Comparison of ENCODE assay signal across 23 mouse cellular contexts in the genomic region with DNA sequence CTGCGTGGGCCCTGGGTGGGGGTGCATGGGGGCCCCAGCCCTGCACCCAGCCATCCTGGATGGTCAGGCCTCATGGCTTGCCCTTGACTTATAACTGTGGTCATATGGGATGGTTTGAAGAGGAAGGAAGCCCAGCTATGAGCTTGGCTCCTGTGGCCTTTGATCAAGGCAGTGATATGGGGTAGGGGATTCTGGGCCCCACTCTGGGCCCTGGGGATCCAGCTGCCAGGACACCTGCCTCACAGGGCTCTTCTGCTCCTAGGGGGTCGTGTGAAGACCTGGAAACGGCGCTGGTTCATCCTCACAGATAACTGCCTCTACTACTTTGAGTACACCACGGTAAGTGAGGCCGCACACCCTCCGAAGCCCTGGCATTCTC. TPM values are rescaled to one million over a fixed set of nuclear protein-coding genes. Genes with fewer than 3 reads are reported as not detected.
A peak's percentile ranks its signal among the peaks of the same experiment; 100 is the strongest.
DNase-seq lines count a peak whose midpoint lies in the region; ATAC-seq and TF ChIP-seq lines count a peak whose summit lies in the region.
"Had no signal": no experiment of that assay in that cellular context is flagged by ENCODE, and none has a peak within 500 bp of the region (broad histone marks: within the 10 kb centered on the region; RNA-seq: fewer than 3 reads in every experiment).

No protein-coding gene starts in this region.

- H3K4me1 ChIP-seq in heart, embryonic 14.5 days (ENCODE audit: control insufficient read depth in 2 of 2, insufficient read depth in 2 of 2, low read length in 2 of 2), result peaks cover 21 to 27% of the 10 kb centered on the region in 2 experiments
- peaks cover 3% of the 10 kb centered on the region for H3K4me1 ChIP-seq in hindbrain, embryonic 13.5 days (replicated peaks)
- H3K4me1 ChIP-seq in hindbrain, embryonic 16.5 days (ENCODE audit: control insufficient read depth, insufficient read depth, low read depth, low read length), result no peaks in the 10 kb centered on the region; the same call in 1 of the 2 replicates
- no peaks in the 10 kb centered on the region for H3K4me1 ChIP-seq in stomach, embryonic 14.5 days (ENCODE audit: control insufficient read depth, insufficient read depth, low read length)
- H3K4me1 ChIP-seq in stomach, postnatal 0 days (replicated peaks; ENCODE audit: control insufficient read depth, insufficient read depth), result no peaks in the 10 kb centered on the region
- H3K4me1 ChIP-seq in stomach, embryonic 15.5 days, result no peaks in the 10 kb centered on the region
- H3K4me1 ChIP-seq: forebrain, embryonic 12.5 days; neural tube, embryonic 13.5 days had no signal

- H3K27ac ChIP-seq in heart, embryonic 14.5 days (replicated peaks in 1 of 2; ENCODE audit: control insufficient read depth in 1 of 2, insufficient read depth in 1 of 2, low read depth in 2 of 2, low read length in 2 of 2), result peak overlapping the region; percentile 49 to 76
- 0 out of 2 replicates have a peak overlapping the region, but pooled peaks have one; percentile 30 for H3K27ac ChIP-seq in hindbrain, embryonic 13.5 days
- H3K27ac ChIP-seq in hindbrain, embryonic 16.5 days (ENCODE audit: low read depth, low read length), result no peak overlapping the region; the same call in 1 of the 2 replicates
- peak overlapping the region; percentile 22; the same call in 1 of the 2 replicates for H3K27ac ChIP-seq in stomach, embryonic 14.5 days (ENCODE audit: low read length)
- no peak overlapping the region for H3K27ac ChIP-seq in stomach, postnatal 0 days (replicated peaks)
- H3K27ac ChIP-seq in stomach, embryonic 15.5 days, result no peak overlapping the region
- H3K27ac ChIP-seq: embryonic facial prominence, embryonic 13.5 days; forebrain, embryonic 12.5 days; macrophage; midbrain, embryonic 15.5 days; neural tube, embryonic 13.5 days had no signal

- no peak for TF ChIP-seq EP300 in stomach, postnatal 0 days (optimal IDR thresholded peaks at IDR 0.05)

- WGBS in heart, embryonic 14.5 days, result 67% methylated on average over 7 of the region's 7 CpGs
- WGBS in hindbrain, embryonic 13.5 days, result 85% methylated on average over 7 of the region's 7 CpGs
- WGBS in hindbrain, embryonic 16.5 days, result 89% methylated on average over 7 of the region's 7 CpGs
- 89% methylated on average over 7 of the region's 7 CpGs for WGBS in stomach, embryonic 14.5 days
- 87% methylated on average over 7 of the region's 7 CpGs for WGBS in stomach, postnatal 0 days
- WGBS in stomach, embryonic 15.5 days, result 82% methylated on average over 7 of the region's 7 CpGs

- no peak for TF ChIP-seq CTCF in stomach, postnatal 0 days (IDR thresholded peaks at IDR 0.05; ENCODE audit: low read depth)

- H3K9me3 ChIP-seq in heart, embryonic 14.5 days (ENCODE audit: control insufficient read depth, low read length), result no peaks in the 10 kb centered on the region
- H3K9me3 ChIP-seq in hindbrain, embryonic 13.5 days, result no peaks in the 10 kb centered on the region
- H3K9me3 ChIP-seq in hindbrain, embryonic 16.5 days (ENCODE audit: control insufficient read depth, low read length), result no peaks in the 10 kb centered on the region
- no peaks in the 10 kb centered on the region for H3K9me3 ChIP-seq in stomach, embryonic 14.5 days (ENCODE audit: control insufficient read depth, low read depth, low read length)
- no peaks in the 10 kb centered on the region for H3K9me3 ChIP-seq in stomach, postnatal 0 days (ENCODE audit: control insufficient read depth, low read length)
- H3K9me3 ChIP-seq in stomach, embryonic 15.5 days, result no peaks in the 10 kb centered on the region
- H3K9me3 ChIP-seq: embryonic facial prominence, embryonic 13.5 days; forebrain, embryonic 12.5 days; liver, embryonic 15.5 days; midbrain, embryonic 15.5 days; neural tube, embryonic 13.5 days had no signal

- ATAC-seq in heart, embryonic 14.5 days (ENCODE audit: insufficient number of reproducible peaks, insufficient read depth, low FRiP score, low read depth), result no peak
- no peak for ATAC-seq in hindbrain, embryonic 13.5 days (ENCODE audit: low FRiP score)
- no peak for ATAC-seq in hindbrain, embryonic 16.5 days
- peak; percentile 11; the same call in 1 of the 2 replicates for ATAC-seq in stomach, embryonic 14.5 days (ENCODE audit: insufficient number of reproducible peaks, insufficient read depth, low FRiP score, low read depth)
- ATAC-seq in stomach, postnatal 0 days (ENCODE audit: low FRiP score, low TSS enrichment), result no peak
- ATAC-seq in stomach, embryonic 15.5 days (ENCODE audit: insufficient read depth, low FRiP score, low read depth), result 0 out of 2 replicates have a peak, but pooled peaks have one; percentile 1
- ATAC-seq: lung, postnatal 0 days; midbrain, embryonic 15.5 days had no signal

- peak overlapping the region; percentile 34; the same call in 1 of the 2 replicates for H3K9ac ChIP-seq in heart, embryonic 14.5 days (ENCODE audit: low read length)
- no peak overlapping the region for H3K9ac ChIP-seq in hindbrain, embryonic 13.5 days
- H3K9ac ChIP-seq in hindbrain, embryonic 16.5 days (ENCODE audit: low read depth, low read length), result no peak overlapping the region
- H3K9ac ChIP-seq in stomach, embryonic 14.5 days (replicated peaks; ENCODE audit: low read depth, low read length), result no peak overlapping the region
- no peak overlapping the region for H3K9ac ChIP-seq in stomach, postnatal 0 days (ENCODE audit: low read length)
- no peak overlapping the region for H3K9ac ChIP-seq in stomach, embryonic 15.5 days
- H3K9ac ChIP-seq: embryonic facial prominence, embryonic 13.5 days; forebrain, embryonic 12.5 days; midbrain, embryonic 15.5 days; neural tube, embryonic 13.5 days had no signal

- no peak for DNase-seq in heart, adult 9 months (ENCODE audit: low spot score in 2 of 2)
- no peak for DNase-seq in stomach, postnatal 0 days (ENCODE audit: low spot score)
- no peak for DNase-seq in adipocyte (ENCODE audit: low spot score)
- DNase-seq: adrenal gland, postnatal 14 days; cerebellum, adult 2 months; cerebellum, postnatal 25 days; layer of hippocampus, adult 9-11 months; right cerebral cortex, postnatal 25 days; spleen, adult 18-20 months; thymus, postnatal 25 days had no signal

- no peaks in the 10 kb centered on the region for H3K27me3 ChIP-seq in heart, embryonic 14.5 days (ENCODE audit: control insufficient read depth, insufficient read depth, low read length)
- no peaks in the 10 kb centered on the region for H3K27me3 ChIP-seq in hindbrain, embryonic 13.5 days
- no peaks in the 10 kb centered on the region for H3K27me3 ChIP-seq in hindbrain, embryonic 16.5 days (replicated peaks; ENCODE audit: control insufficient read depth, insufficient read depth, low read length)
- H3K27me3 ChIP-seq in stomach, embryonic 14.5 days (ENCODE audit: control insufficient read depth, insufficient read depth, low read length), result no peaks in the 10 kb centered on the region
- H3K27me3 ChIP-seq in stomach, postnatal 0 days (ENCODE audit: control insufficient read depth, insufficient read depth, low read length), result no peaks in the 10 kb centered on the region
- no peaks in the 10 kb centered on the region for H3K27me3 ChIP-seq in stomach, embryonic 15.5 days (replicated peaks)
- H3K27me3 ChIP-seq: embryonic facial prominence, embryonic 13.5 days; forebrain, embryonic 12.5 days; liver, embryonic 15.5 days; midbrain, embryonic 15.5 days; neural tube, embryonic 13.5 days had no signal

- peaks cover 83% of the 10 kb centered on the region for H3K36me3 ChIP-seq in heart, embryonic 14.5 days (ENCODE audit: control insufficient read depth, insufficient read depth, low read length)
- H3K36me3 ChIP-seq in hindbrain, embryonic 13.5 days, result peaks cover 76% of the 10 kb centered on the region
- H3K36me3 ChIP-seq in hindbrain, embryonic 16.5 days (ENCODE audit: control insufficient read depth, insufficient read depth, low read length), result peaks cover 31% of the 10 kb centered on the region
- H3K36me3 ChIP-seq in stomach, embryonic 14.5 days (ENCODE audit: control insufficient read depth, insufficient read depth, low read length), result peaks cover 53% of the 10 kb centered on the region
- peaks cover 35% of the 10 kb centered on the region for H3K36me3 ChIP-seq in stomach, postnatal 0 days (ENCODE audit: control insufficient read depth, insufficient read depth, low read length)
- peaks cover 22% of the 10 kb centered on the region for H3K36me3 ChIP-seq in stomach, embryonic 15.5 days

- peak overlapping the region; percentile 21 for H3K4me2 ChIP-seq in heart, embryonic 14.5 days (ENCODE audit: low read length)
- H3K4me2 ChIP-seq in hindbrain, embryonic 13.5 days, result no peak overlapping the region
- H3K4me2 ChIP-seq in hindbrain, embryonic 16.5 days (ENCODE audit: low read length), result no peak overlapping the region
- no peak overlapping the region for H3K4me2 ChIP-seq in stomach, embryonic 14.5 days (replicated peaks; ENCODE audit: low read depth, low read length)
- H3K4me2 ChIP-seq in stomach, postnatal 0 days (replicated peaks; ENCODE audit: low read depth), result no peak overlapping the region
- no peak overlapping the region for H3K4me2 ChIP-seq in stomach, embryonic 15.5 days
- H3K4me2 ChIP-seq: embryonic facial prominence, embryonic 13.5 days; forebrain, embryonic 12.5 days; liver, embryonic 15.5 days; midbrain, embryonic 15.5 days; neural tube, embryonic 13.5 days had no signal

- H3K4me3 ChIP-seq in heart, embryonic 14.5 days (ENCODE audit: control insufficient read depth in 1 of 2, insufficient read depth in 1 of 2, low read depth in 1 of 2, low read length in 2 of 2), result no peak overlapping the region
- H3K4me3 ChIP-seq in hindbrain, embryonic 13.5 days, result no peak overlapping the region
- H3K4me3 ChIP-seq in hindbrain, embryonic 16.5 days (ENCODE audit: low read length), result no peak overlapping the region
- no peak overlapping the region for H3K4me3 ChIP-seq in stomach, embryonic 14.5 days (ENCODE audit: low read depth, low read length)
- H3K4me3 ChIP-seq in stomach, postnatal 0 days (ENCODE audit: low read depth, low read length), result no peak overlapping the region
- H3K4me3 ChIP-seq in stomach, embryonic 15.5 days (replicated peaks), result no peak overlapping the region
- H3K4me3 ChIP-seq: embryonic facial prominence, embryonic 13.5 days; erythroblast, embryonic 14.5 days; forebrain, embryonic 12.5 days; liver, embryonic 15.5 days; midbrain, embryonic 15.5 days; neural tube, embryonic 13.5 days had no signal

RNA-seq across cellular contexts. Expression of a gene that starts 25.3 kb away (rescaled TPM):
- polyA plus RNA-seq in heart, embryonic 14.5 days (2014; fragmentation: Nextera tagmentation; extraction: Ambion mirVana), result 12.6 and 12.8 TPM in 2 replicates
- 28.6 and 29.3 TPM in 2 replicates for polyA plus RNA-seq in hindbrain, embryonic 13.5 days (2015; fragmentation: Nextera tagmentation; extraction: Ambion mirVana)
- polyA plus RNA-seq in hindbrain, embryonic 16.5 days (2015; fragmentation: Nextera tagmentation; extraction: Ambion mirVana), result 21.8 and 23.0 TPM in 2 replicates
- 21.8 TPM in 2 replicates for polyA plus RNA-seq in stomach, embryonic 14.5 days (2014; fragmentation: Nextera tagmentation; extraction: Ambion mirVana)
- 5.1 and 5.7 TPM in 2 replicates for polyA plus RNA-seq in stomach, postnatal 0 days (2015; fragmentation: Nextera tagmentation; extraction: Ambion mirVana)
- polyA plus RNA-seq in stomach, embryonic 15.5 days (2015; fragmentation: Nextera tagmentation; extraction: Ambion mirVana), result 17.2 and 18.4 TPM in 2 replicates

Comparison
In these comparisons a context has a peak if more than half of its experiments do, and no peak if none do; other contexts are left out.
1. ATAC-seq: peak in stomach, embryonic 14.5 days (single experiment) and stomach, embryonic 15.5 days (single experiment); none in heart, embryonic 14.5 days (single experiment), hindbrain, embryonic 13.5 days (single experiment), hindbrain, embryonic 16.5 days (single experiment) and stomach, postnatal 0 days (single experiment).
2. H3K27ac ChIP-seq: peak in heart, embryonic 14.5 days (2 of 2), hindbrain, embryonic 13.5 days (single experiment) and stomach, embryonic 14.5 days (single experiment); none in hindbrain, embryonic 16.5 days (single experiment), stomach, postnatal 0 days (single experiment) and stomach, embryonic 15.5 days (single experiment).